Mouse (Mus musculus) limb, embryonic 12.5 days (tissue): ENCODE measurements around the gene Krt2. TPM values are rescaled to one million over a fixed set of nuclear protein-coding genes. Genes with fewer than 3 reads are reported as not detected.
A peak's percentile ranks its signal among the peaks of the same experiment; 100 is the strongest.

Experiments used
- ATAC-seq: fragments of 200-750 bp; cut with Nextera tagmentation; 2 replicates; pipeline ENCODE4 v1.8.0; 2017; ENCODE audit warnings: low read depth, moderate TSS enrichment; ENCODE audit not compliant: insufficient number of reproducible peaks, insufficient read depth, low FRiP score, low TSS enrichment
- H3K27ac ChIP-seq: fragments of 300-500 bp; sonication (generic); 2 replicates; pipeline ENCODE4 v1.5.1; 2016; ENCODE audit warnings: mild to moderate bottlenecking, moderate library complexity
- H3K27me3 ChIP-seq: fragments of 300-500 bp; sonication (generic); 2 replicates; pipeline ENCODE4 v1.6.1; 2016; ENCODE audit warnings: mild to moderate bottlenecking, moderate library complexity
- H3K36me3 ChIP-seq: fragments of 300-500 bp; sonication (generic); 2 replicates; pipeline ENCODE4 v1.6.1; 2016; ENCODE audit warnings: mild to moderate bottlenecking, moderate library complexity
- H3K4me1 ChIP-seq: fragments of 300-500 bp; sonication (generic); replicated peaks from 2 replicates; pipeline ENCODE4 v1.6.1; 2016
- H3K4me2 ChIP-seq: fragments of 300-500 bp; sonication (generic); 2 replicates; pipeline ENCODE4 v1.6.1; 2016; ENCODE audit warnings: mild to moderate bottlenecking, moderate library complexity
- H3K4me3 ChIP-seq: fragments of 300-500 bp; sonication (generic); replicated peaks from 2 replicates; pipeline ENCODE4 v1.5.1; 2016; ENCODE audit warnings: mild to moderate bottlenecking
- H3K9ac ChIP-seq: fragments of 300-500 bp; sonication (generic); replicated peaks from 2 replicates; pipeline ENCODE4 v1.6.1; 2016; ENCODE audit warnings: mild to moderate bottlenecking, moderate library complexity
- H3K9me3 ChIP-seq: fragments of 300-500 bp; sonication (generic); 2 replicates; pipeline ENCODE4 v1.6.1; 2016; ENCODE audit warnings: mild to moderate bottlenecking, moderate library complexity
- WGBS: fragments of 180-500 bp; shearing (Covaris S2); methylation state at CpG from one replicate; pipeline ENCODE4 v1.1.7; 2016; 5-methylcytosine and 5-hydroxymethylcytosine counted together
- polyA plus RNA-seq: library from polyadenylated mRNA; unstranded; fragments of >200 nt; fragmentation: Nextera tagmentation; extraction: Ambion mirVana; gene quantifications from 2 replicates; pipeline ENCODE4 v1.2.1, GENCODE M21; 2016

The Krt2 gene
- polyA plus RNA-seq, 1 experiment from 2014 or later, result 0.13 TPM

- peak overlapping the region; percentile 12; the same call in 1 of the 2 replicates for H3K27ac ChIP-seq
- H3K27me3 ChIP-seq, result peaks cover 17% of the 10 kb centered on the region
- H3K4me1 ChIP-seq, result no peaks in the 10 kb centered on the region
- H3K4me3 ChIP-seq, result no peak overlapping the region
- no peak overlapping the region for H3K9ac ChIP-seq
- H3K4me2 ChIP-seq, result no peak overlapping the region
- H3K36me3 ChIP-seq, result no peaks in the 10 kb centered on the region
- ATAC-seq, result no peak
- no peaks in the 10 kb centered on the region for H3K9me3 ChIP-seq
- 67% methylated on average over 5 of the region's 5 CpGs for WGBS
These were observed 45.8 kb downstream of the Krt2 start for GRCm38 (mm10) chr15:101772080-101772710.

GRCm38 (mm10) chr15:101770226-101770625, 47.7 kb downstream of the Krt2 start:
- H3K9ac ChIP-seq, result no peak overlapping the region
- H3K4me2 ChIP-seq, result no peak overlapping the region
- H3K4me1 ChIP-seq, result no peaks in the 10 kb centered on the region
- H3K9me3 ChIP-seq, result no peaks in the 10 kb centered on the region
- no peak for ATAC-seq
- peaks cover 17% of the 10 kb centered on the region for H3K27me3 ChIP-seq
- no peaks in the 10 kb centered on the region for H3K36me3 ChIP-seq
- WGBS, result 48% methylated on average over 8 of the region's 8 CpGs
- H3K27ac ChIP-seq, result peak overlapping the region; percentile 35; the same call in 1 of the 2 replicates
- H3K4me3 ChIP-seq, result no peak overlapping the region

Other genes with a start within 250 kb of the Krt2 start
- gene Krt75, start 244.3 kb downstream of the Krt2 start, polyA plus RNA-seq, result 0.27 and 0.30 TPM in 2 replicates
- not detected in 2 replicates for gene Gm5414, start 190.0 kb downstream of the Krt2 start, polyA plus RNA-seq
- gene Gm5478, start 170.8 kb downstream of the Krt2 start, polyA plus RNA-seq, result not detected in 2 replicates
- gene Krt6b, start 137.9 kb downstream of the Krt2 start, polyA plus RNA-seq, result not detected in 2 replicates
- gene Krt6a, start 123.9 kb downstream of the Krt2 start, polyA plus RNA-seq, result 0.55 and 0.59 TPM in 2 replicates
- gene Krt5, start 105.3 kb downstream of the Krt2 start, polyA plus RNA-seq, result 101 and 109 TPM in 2 replicates
- gene Krt71, start 75.1 kb downstream of the Krt2 start, polyA plus RNA-seq, result not detected in 2 replicates
- gene Krt72, start 31.7 kb downstream of the Krt2 start, polyA plus RNA-seq, result not detected in 2 replicates
- not detected in 2 replicates for gene Krt73, start 15.8 kb downstream of the Krt2 start, polyA plus RNA-seq
- gene Krt1, start 32.6 kb upstream of the Krt2 start, polyA plus RNA-seq, result 1.5 and 2.0 TPM in 2 replicates
- gene Krt77, start 51.5 kb upstream of the Krt2 start, polyA plus RNA-seq, result not detected in 2 replicates
- gene Krt76, start 74.8 kb upstream of the Krt2 start, polyA plus RNA-seq, result not detected in 2 replicates
- 0.13 TPM in 1 of 2 replicates, not detected in the other for gene Krt4, start 106.6 kb upstream of the Krt2 start, polyA plus RNA-seq
- gene Krt79, start 122.2 kb upstream of the Krt2 start, polyA plus RNA-seq, result 0.17 TPM in 1 of 2 replicates, not detected in the other
- gene Krt78, start 136.1 kb upstream of the Krt2 start, polyA plus RNA-seq, result not detected in 2 replicates
- 10.3 and 11.3 TPM in 2 replicates for gene Krt8, start 186.3 kb upstream of the Krt2 start, polyA plus RNA-seq
- 21.2 and 21.5 TPM in 2 replicates for gene Krt18, start 210.0 kb upstream of the Krt2 start, polyA plus RNA-seq